10 mouse cellular contexts compared by ENCODE assay signal in the genomic region with DNA sequence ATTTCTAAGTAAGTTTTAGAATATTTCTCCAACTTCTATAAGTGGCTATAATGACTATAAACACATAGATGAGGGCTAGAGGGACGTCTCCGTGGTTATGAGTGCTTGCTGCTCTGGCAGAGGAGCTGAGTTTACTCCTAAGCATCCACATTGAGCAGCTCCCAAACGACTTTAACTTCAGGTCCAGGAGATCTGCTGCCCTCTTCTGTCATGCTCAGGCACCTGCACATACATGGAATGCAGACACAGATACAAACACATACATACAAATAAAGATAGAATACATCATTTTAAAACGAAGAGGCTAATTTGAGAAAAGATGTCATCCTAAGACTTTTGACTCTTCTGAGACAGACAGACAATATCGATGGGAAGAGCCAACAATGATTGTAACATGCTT. TPM values are rescaled to one million over a fixed set of nuclear protein-coding genes. Genes with fewer than 3 reads are reported as not detected.
A peak's percentile ranks its signal among the peaks of the same experiment; 100 is the strongest.
DNase-seq lines count a peak whose midpoint lies in the region; ATAC-seq lines count a peak whose summit lies in the region.
"Had no signal": no experiment of that assay in that cellular context is flagged by ENCODE, and none has a peak within 500 bp of the region (broad histone marks: within the 10 kb centered on the region; RNA-seq: fewer than 3 reads in every experiment).

No protein-coding gene starts in this region.

- no peaks in the 10 kb centered on the region for H3K9me3 ChIP-seq in hindbrain, embryonic 11.5 days (ENCODE audit: control insufficient read depth, low read length)
- no peaks in the 10 kb centered on the region for H3K9me3 ChIP-seq in hindbrain, embryonic 12.5 days (replicated peaks)
- no peaks in the 10 kb centered on the region for H3K9me3 ChIP-seq in midbrain, embryonic 14.5 days (ENCODE audit: control insufficient read depth, low read length)
- H3K9me3 ChIP-seq in midbrain, embryonic 13.5 days, result no peaks in the 10 kb centered on the region
- H3K9me3 ChIP-seq: neural tube, embryonic 12.5 days had no signal

- no peak overlapping the region for H3K9ac ChIP-seq in hindbrain, embryonic 11.5 days (ENCODE audit: low read depth, low read length)
- no peak overlapping the region for H3K9ac ChIP-seq in hindbrain, embryonic 12.5 days
- H3K9ac ChIP-seq in midbrain, embryonic 14.5 days (replicated peaks; ENCODE audit: low read length), result no peak overlapping the region
- H3K9ac ChIP-seq in midbrain, embryonic 13.5 days (replicated peaks), result no peak overlapping the region
- H3K9ac ChIP-seq: neural tube, embryonic 12.5 days had no signal

- no peak overlapping the region for H3K27ac ChIP-seq in hindbrain, embryonic 11.5 days (ENCODE audit: low read depth, low read length)
- H3K27ac ChIP-seq in hindbrain, embryonic 12.5 days, result no peak overlapping the region
- H3K27ac ChIP-seq in midbrain, embryonic 14.5 days (replicated peaks; ENCODE audit: low read depth, low read length), result no peak overlapping the region
- no peak overlapping the region for H3K27ac ChIP-seq in midbrain, embryonic 13.5 days
- H3K27ac ChIP-seq: neural tube, embryonic 12.5 days had no signal

- no peaks in the 10 kb centered on the region for H3K36me3 ChIP-seq in hindbrain, embryonic 11.5 days (ENCODE audit: control insufficient read depth, insufficient read depth, low read length)
- H3K36me3 ChIP-seq in hindbrain, embryonic 12.5 days, result no peaks in the 10 kb centered on the region
- H3K36me3 ChIP-seq in midbrain, embryonic 14.5 days (ENCODE audit: control insufficient read depth, insufficient read depth, low read length), result no peaks in the 10 kb centered on the region
- H3K36me3 ChIP-seq in midbrain, embryonic 13.5 days, result no peaks in the 10 kb centered on the region
- H3K36me3 ChIP-seq: neural tube, embryonic 12.5 days had no signal

- peak; percentile 29 for DNase-seq in hindbrain, embryonic 11.5 days (ENCODE audit: low spot score)
- DNase-seq in midbrain, embryonic 14.5 days, result peak; percentile 77
- peak; percentile 65 for DNase-seq in ZHBTc4 (ENCODE audit: low read depth, low spot score)
- DNase-seq in retina, postnatal 1 day, result peak; percentile 68
- DNase-seq in gastrocnemius, postnatal 25 days, result no peak
- no peak for DNase-seq in urinary bladder, postnatal 4 days (ENCODE audit: low spot score in 2 of 2)

- H3K4me3 ChIP-seq in hindbrain, embryonic 11.5 days (ENCODE audit: low read depth, low read length), result no peak overlapping the region
- no peak overlapping the region for H3K4me3 ChIP-seq in hindbrain, embryonic 12.5 days
- H3K4me3 ChIP-seq in midbrain, embryonic 14.5 days (replicated peaks; ENCODE audit: low read depth, low read length), result no peak overlapping the region
- H3K4me3 ChIP-seq in midbrain, embryonic 13.5 days (replicated peaks), result no peak overlapping the region
- H3K4me3 ChIP-seq: neural tube, embryonic 12.5 days had no signal

- ATAC-seq in hindbrain, embryonic 11.5 days (ENCODE audit: low FRiP score), result no peak
- ATAC-seq in hindbrain, embryonic 12.5 days (ENCODE audit: low FRiP score), result no peak
- no peak for ATAC-seq in midbrain, embryonic 14.5 days (ENCODE audit: low FRiP score, low TSS enrichment)
- ATAC-seq in midbrain, embryonic 13.5 days, result no peak

- H3K27me3 ChIP-seq in hindbrain, embryonic 11.5 days (ENCODE audit: control insufficient read depth, insufficient read depth, low read length), result no peaks in the 10 kb centered on the region
- H3K27me3 ChIP-seq in hindbrain, embryonic 12.5 days, result no peaks in the 10 kb centered on the region
- no peaks in the 10 kb centered on the region for H3K27me3 ChIP-seq in midbrain, embryonic 14.5 days (ENCODE audit: control insufficient read depth, insufficient read depth, low read length)
- H3K27me3 ChIP-seq in midbrain, embryonic 13.5 days, result no peaks in the 10 kb centered on the region
- H3K27me3 ChIP-seq: neural tube, embryonic 12.5 days had no signal

- no peaks in the 10 kb centered on the region; the same call in 1 of the 2 replicates for H3K4me1 ChIP-seq in hindbrain, embryonic 11.5 days (replicated peaks; ENCODE audit: control insufficient read depth, insufficient read depth, low read length)
- peaks cover 9% of the 10 kb centered on the region for H3K4me1 ChIP-seq in hindbrain, embryonic 12.5 days
- peaks cover 7% of the 10 kb centered on the region for H3K4me1 ChIP-seq in midbrain, embryonic 14.5 days (ENCODE audit: control insufficient read depth, insufficient read depth, low read length)
- peaks cover 9% of the 10 kb centered on the region for H3K4me1 ChIP-seq in midbrain, embryonic 13.5 days (replicated peaks)

- 16% methylated on average over 5 of the region's 5 CpGs for WGBS in hindbrain, embryonic 11.5 days
- WGBS in hindbrain, embryonic 12.5 days, result 17% methylated on average over 5 of the region's 5 CpGs
- WGBS in midbrain, embryonic 14.5 days, result 12% methylated on average over 5 of the region's 5 CpGs
- WGBS in midbrain, embryonic 13.5 days, result 10% methylated on average over 5 of the region's 5 CpGs

- H3K4me2 ChIP-seq in hindbrain, embryonic 11.5 days (replicated peaks; ENCODE audit: low read depth, low read length), result no peak overlapping the region
- no peak overlapping the region for H3K4me2 ChIP-seq in hindbrain, embryonic 12.5 days (replicated peaks)
- H3K4me2 ChIP-seq in midbrain, embryonic 14.5 days (ENCODE audit: low read length), result no peak overlapping the region
- H3K4me2 ChIP-seq in midbrain, embryonic 13.5 days (replicated peaks), result no peak overlapping the region
- H3K4me2 ChIP-seq: neural tube, embryonic 12.5 days had no signal

RNA-seq across cellular contexts. Expression of a gene that starts 3.5 kb away (rescaled TPM):
- polyA plus RNA-seq in hindbrain, embryonic 11.5 days (2014; fragmentation: Nextera tagmentation; extraction: Ambion mirVana), result 51.2 and 53.8 TPM in 2 replicates
- polyA plus RNA-seq in hindbrain, embryonic 12.5 days (2016; fragmentation: Nextera tagmentation; extraction: Ambion mirVana), result 46.8 and 51.6 TPM in 2 replicates
- polyA plus RNA-seq in midbrain, embryonic 14.5 days (2014; fragmentation: Nextera tagmentation; extraction: Ambion mirVana), result 45.6 and 69.2 TPM in 2 replicates
- 42.0 and 47.8 TPM in 2 replicates for polyA plus RNA-seq in midbrain, embryonic 13.5 days (2015; fragmentation: Nextera tagmentation; extraction: Ambion mirVana)
- total RNA-seq in gastrocnemius, postnatal 25 days (2021), result 10 to 100 TPM; 76.6 to 82.4 TPM

RNA-seq across cellular contexts. Expression of a gene that starts 31.0 kb away (rescaled TPM):
- 0.51 TPM in 1 of 2 replicates, not detected in the other for polyA plus RNA-seq in hindbrain, embryonic 11.5 days (2014; fragmentation: Nextera tagmentation; extraction: Ambion mirVana)
- 0.52 and 0.53 TPM in 2 replicates for polyA plus RNA-seq in hindbrain, embryonic 12.5 days (2016; fragmentation: Nextera tagmentation; extraction: Ambion mirVana)
- polyA plus RNA-seq in midbrain, embryonic 14.5 days (2014; fragmentation: Nextera tagmentation; extraction: Ambion mirVana), result 1.2 and 1.4 TPM in 2 replicates
- 0.42 and 0.61 TPM in 2 replicates for polyA plus RNA-seq in midbrain, embryonic 13.5 days (2015; fragmentation: Nextera tagmentation; extraction: Ambion mirVana)
- not detected for total RNA-seq in gastrocnemius, postnatal 25 days (2021)
- total RNA-seq: gastrocnemius, postnatal 4 days had no signal

Comparison
In these comparisons a context has a peak if more than half of its experiments do, and no peak if none do; other contexts are left out.
1. DNase-seq: peak in hindbrain, embryonic 11.5 days (single experiment), midbrain, embryonic 14.5 days (single experiment), ZHBTc4 (single experiment) and retina, postnatal 1 day (single experiment); none in gastrocnemius, postnatal 25 days (single experiment) and urinary bladder, postnatal 4 days (0 of 2).